Mouse (Mus musculus): ENCODE results near the gene Spef1. TPM values are rescaled to one million over a fixed set of nuclear protein-coding genes. Genes with fewer than 3 reads are reported as not detected.

Spef1 gene
- polyA plus RNA-seq, 1 experiment from 2014 or later, result 1.9 TPM

- Histone ChIP-seq H3K4me2 (peak within 1 kb of the TSS; percentile 93), H3K9ac (peak within 1 kb of the TSS; percentile 96), H3K4me3 (peak within 1 kb of the TSS; percentile 78), H3K9me3 (replicated peaks) (no peaks in the 10 kb centered on the region), H3K36me3 (no peaks in the 10 kb centered on the region), H3K4me1 (replicated peaks) (peaks cover 38% of the 10 kb centered on the region), H3K27me3 (no peaks in the 10 kb centered on the region), H3K27ac (peak within 1 kb of the TSS; percentile 89)
- 2% methylated on average over 54 of the region's 57 CpGs for WGBS
- peak; percentile 89 for ATAC-seq (replicated peaks; ENCODE audit: insufficient number of reproducible peaks, insufficient read depth, low FRiP score, low read depth)
Observed at GRCm38 (mm10) chr2:131179990-131180587, 7.0 kb downstream of the Spef1 start, which contains the start of gene Cenpb. Gene Cenpb, minus strand, starts transcription at chr2:131180067.

- Histone ChIP-seq H3K9me3 (replicated peaks) (no peaks in the 10 kb centered on the region), H3K27ac (peak overlapping the region; percentile 89), H3K4me3 (peak overlapping the region; percentile 78), H3K9ac (peak overlapping the region; percentile 96), H3K4me2 (peak overlapping the region; percentile 93), H3K4me1 (replicated peaks) (peaks cover 44% of the 10 kb centered on the region), H3K36me3 (no peaks in the 10 kb centered on the region), H3K27me3 (no peaks in the 10 kb centered on the region)
- peak; percentile 53 for ATAC-seq (replicated peaks; ENCODE audit: insufficient number of reproducible peaks, insufficient read depth, low FRiP score, low read depth)
- 0% methylated on average over 67 of the region's 67 CpGs for whole genome bisulfite sequencing
Observed at GRCm38 (mm10) chr2:131179246-131179886, 7.7 kb downstream of the Spef1 start.

GRCm38 (mm10) chr2:131178828-131179245, 8.2 kb downstream of the Spef1 start:
- Histone ChIP-seq H3K4me2 (peak overlapping the region; percentile 93), H3K4me3 (peak overlapping the region; percentile 78), H3K4me1 (replicated peaks) (peaks cover 47% of the 10 kb centered on the region), H3K9ac (peak overlapping the region; percentile 96), H3K36me3 (no peaks in the 10 kb centered on the region), H3K27ac (peak overlapping the region; percentile 89; the same call in 1 of the 2 replicates), H3K27me3 (peaks cover 1% of the 10 kb centered on the region), H3K9me3 (replicated peaks) (no peaks in the 10 kb centered on the region)
- 30% methylated on average over 26 of the region's 26 CpGs for WGBS
- ATAC-seq (replicated peaks; ENCODE audit: insufficient number of reproducible peaks, insufficient read depth, low FRiP score, low read depth), result peak; percentile 8; the same call in 1 of the 2 replicates

GRCm38 (mm10) chr2:131177932-131178331, 9.2 kb downstream of the Spef1 start:
- Histone ChIP-seq H3K9ac (0 out of 2 replicates have a peak overlapping the region, but pooled peaks have one; percentile 96), H3K4me2 (peak overlapping the region; percentile 93), H3K4me1 (replicated peaks) (peaks cover 47% of the 10 kb centered on the region), H3K27me3 (peaks cover 10% of the 10 kb centered on the region), H3K9me3 (replicated peaks) (no peaks in the 10 kb centered on the region), H3K4me3 (peak overlapping the region; percentile 78), H3K27ac (no peak overlapping the region), H3K36me3 (no peaks in the 10 kb centered on the region)
- WGBS, result 90% methylated on average over 9 of the region's 9 CpGs
- ATAC-seq (replicated peaks; ENCODE audit: insufficient number of reproducible peaks, insufficient read depth, low FRiP score, low read depth), result no peak

GRCm38 (mm10) chr2:131176491-131176890, 10.6 kb downstream of the Spef1 start:
- Histone ChIP-seq H3K36me3 (no peaks in the 10 kb centered on the region), H3K9ac (no peak overlapping the region), H3K4me2 (peak overlapping the region; percentile 93; the same call in 1 of the 2 replicates), H3K27me3 (peaks cover 25% of the 10 kb centered on the region), H3K4me1 (replicated peaks) (peaks cover 51% of the 10 kb centered on the region), H3K9me3 (replicated peaks) (no peaks in the 10 kb centered on the region), H3K27ac (no peak overlapping the region), H3K4me3 (no peak overlapping the region)
- ATAC-seq (replicated peaks; ENCODE audit: insufficient number of reproducible peaks, insufficient read depth, low FRiP score, low read depth), result no peak
- 60% methylated on average over 5 of the region's 5 CpGs for WGBS

- no peaks in the 10 kb centered on the region for H3K36me3 ChIP-seq
- no peak overlapping the region for H3K27ac ChIP-seq
- H3K9ac ChIP-seq, result no peak overlapping the region
- WGBS, result 98% methylated on average over 1 of the region's 1 CpGs
- 0 out of 2 replicates have a peak overlapping the region, but pooled peaks have one; percentile 93 for H3K4me2 ChIP-seq
- H3K4me3 ChIP-seq, result no peak overlapping the region
- peaks cover 30% of the 10 kb centered on the region for H3K27me3 ChIP-seq
- no peaks in the 10 kb centered on the region for H3K9me3 ChIP-seq (replicated peaks)
- ATAC-seq (replicated peaks; ENCODE audit: insufficient number of reproducible peaks, insufficient read depth, low FRiP score, low read depth), result no peak
- H3K4me1 ChIP-seq (replicated peaks), result peaks cover 55% of the 10 kb centered on the region
Observed at GRCm38 (mm10) chr2:131175945-131176309, 11.2 kb downstream of the Spef1 start.

- H3K9me3 ChIP-seq (replicated peaks), result no peaks in the 10 kb centered on the region
- no peaks in the 10 kb centered on the region for H3K36me3 ChIP-seq
- no peak overlapping the region for H3K27ac ChIP-seq
- no peak overlapping the region for H3K4me3 ChIP-seq
- peaks cover 35% of the 10 kb centered on the region for H3K27me3 ChIP-seq
- ATAC-seq (replicated peaks; ENCODE audit: insufficient number of reproducible peaks, insufficient read depth, low FRiP score, low read depth), result no peak
- H3K4me1 ChIP-seq (replicated peaks), result peaks cover 56% of the 10 kb centered on the region
- no peak overlapping the region for H3K9ac ChIP-seq
- H3K4me2 ChIP-seq, result no peak overlapping the region
- 79% methylated on average over 3 of the region's 3 CpGs for WGBS
Observed at GRCm38 (mm10) chr2:131175286-131175944, 11.7 kb downstream of the Spef1 start.

- H3K4me2 ChIP-seq, result peak overlapping the region; percentile 76
- no peak overlapping the region for H3K27ac ChIP-seq
- 5% methylated on average over 11 of the region's 11 CpGs for WGBS
- H3K36me3 ChIP-seq, result no peaks in the 10 kb centered on the region
- peaks cover 38% of the 10 kb centered on the region for H3K27me3 ChIP-seq
- peak overlapping the region; percentile 42 for H3K4me3 ChIP-seq
- peak; percentile 47; the same call in 1 of the 2 replicates for ATAC-seq (replicated peaks; ENCODE audit: insufficient number of reproducible peaks, insufficient read depth, low FRiP score, low read depth)
- H3K9ac ChIP-seq, result no peak overlapping the region
- no peaks in the 10 kb centered on the region for H3K9me3 ChIP-seq (replicated peaks)
- peaks cover 52% of the 10 kb centered on the region for H3K4me1 ChIP-seq (replicated peaks)
Observed at GRCm38 (mm10) chr2:131174700-131175099, 12.4 kb downstream of the Spef1 start.

GRCm38 (mm10) chr2:131172322-131172721, 14.8 kb downstream of the Spef1 start:
- Histone ChIP-seq H3K4me2 (no peak overlapping the region), H3K36me3 (no peaks in the 10 kb centered on the region), H3K4me3 (no peak overlapping the region), H3K9ac (no peak overlapping the region), H3K27me3 (peaks cover 42% of the 10 kb centered on the region), H3K9me3 (replicated peaks) (no peaks in the 10 kb centered on the region), H3K4me1 (replicated peaks) (peaks cover 30% of the 10 kb centered on the region), H3K27ac (no peak overlapping the region)
- no peak for ATAC-seq (replicated peaks; ENCODE audit: insufficient number of reproducible peaks, insufficient read depth, low FRiP score, low read depth)
- 44% methylated on average over 9 of the region's 9 CpGs for WGBS

GRCm38 (mm10) chr2:131171401-131172104, 15.5 kb downstream of the Spef1 start:
- Histone ChIP-seq H3K4me3 (peak overlapping the region; percentile 32), H3K36me3 (no peaks in the 10 kb centered on the region), H3K9ac (peak overlapping the region; percentile 19; the same call in 1 of the 2 replicates), H3K27ac (no peak overlapping the region), H3K4me1 (replicated peaks) (peaks cover 22% of the 10 kb centered on the region), H3K4me2 (peak overlapping the region; percentile 59), H3K9me3 (replicated peaks) (no peaks in the 10 kb centered on the region), H3K27me3 (peaks cover 42% of the 10 kb centered on the region)
- 0 out of 2 replicates have a peak, but pooled peaks have one; percentile 23 for ATAC-seq (replicated peaks; ENCODE audit: insufficient number of reproducible peaks, insufficient read depth, low FRiP score, low read depth)
- WGBS, result 10% methylated on average over 43 of the region's 43 CpGs

- peaks cover 18% of the 10 kb centered on the region for H3K4me1 ChIP-seq (replicated peaks)
- H3K4me2 ChIP-seq, result peak overlapping the region; percentile 59
- WGBS, result 20% methylated on average over 9 of the region's 9 CpGs
- H3K27ac ChIP-seq, result no peak overlapping the region
- no peaks in the 10 kb centered on the region for H3K9me3 ChIP-seq (replicated peaks)
- H3K9ac ChIP-seq, result no peak overlapping the region
- H3K4me3 ChIP-seq, result peak overlapping the region; percentile 32
- H3K36me3 ChIP-seq, result no peaks in the 10 kb centered on the region
- H3K27me3 ChIP-seq, result peaks cover 42% of the 10 kb centered on the region
- no peak for ATAC-seq (replicated peaks; ENCODE audit: insufficient number of reproducible peaks, insufficient read depth, low FRiP score, low read depth)
Observed at GRCm38 (mm10) chr2:131170936-131171335, 16.1 kb downstream of the Spef1 start.
